Mouse (Mus musculus): Measurements from ENCODE around the gene Tbc1d10a. TPM values are rescaled to one million over a fixed set of nuclear protein-coding genes. Genes with fewer than 3 reads are reported as not detected.
A peak's percentile ranks its signal among the peaks of the same experiment; 100 is the strongest.

The Tbc1d10a gene
- polyA plus RNA-seq, 1 experiment from 2014 or later, result 39.2 TPM

- H3K9me3 ChIP-seq, result no peaks in the 10 kb centered on the region
- H3K4me1 ChIP-seq, result peaks cover 6% of the 10 kb centered on the region; the same call in 1 of the 2 replicates
- no peak overlapping the region for H3K4me2 ChIP-seq
- no peak overlapping the region for H3K9ac ChIP-seq
- 83% methylated on average over 5 of the region's 5 CpGs for WGBS
- no peaks in the 10 kb centered on the region for H3K27me3 ChIP-seq
- no peak overlapping the region for H3K27ac ChIP-seq
- ATAC-seq (ENCODE audit: insufficient number of reproducible peaks, insufficient read depth, low FRiP score, low TSS enrichment, low read depth), result no peak
- H3K36me3 ChIP-seq, result peaks cover 47% of the 10 kb centered on the region
- no peak overlapping the region for H3K4me3 ChIP-seq
Observed at GRCm38 (mm10) chr11:4205097-4205655, 18.6 kb downstream of the Tbc1d10a start.

DNA sequence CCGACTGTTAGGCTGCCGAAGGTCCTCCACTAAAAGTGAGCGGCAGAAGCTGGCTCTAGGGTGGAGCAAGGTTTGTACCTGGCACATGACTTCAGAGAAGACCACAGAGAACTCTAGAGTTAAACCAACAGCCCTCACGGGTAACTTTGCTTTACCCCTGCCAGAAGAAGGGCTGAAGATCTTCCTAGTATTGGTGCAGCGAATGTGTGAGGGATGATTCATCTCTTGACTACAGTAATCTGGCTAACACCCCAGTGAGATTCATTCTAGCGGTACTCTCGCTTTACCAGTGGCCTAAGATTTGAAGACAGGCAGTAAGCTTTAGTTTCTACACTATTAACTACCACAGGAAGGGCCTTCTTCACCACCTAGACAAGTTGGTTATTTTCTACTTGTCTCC lies 19.4 kb downstream of the Tbc1d10a start:
- H3K36me3 ChIP-seq, result peaks cover 55% of the 10 kb centered on the region
- H3K27me3 ChIP-seq, result no peaks in the 10 kb centered on the region
- H3K4me1 ChIP-seq, result peaks cover 6% of the 10 kb centered on the region; the same call in 1 of the 2 replicates
- H3K27ac ChIP-seq, result no peak overlapping the region
- no peak overlapping the region for H3K4me2 ChIP-seq
- ATAC-seq (ENCODE audit: insufficient number of reproducible peaks, insufficient read depth, low FRiP score, low TSS enrichment, low read depth), result no peak
- H3K4me3 ChIP-seq, result no peak overlapping the region
- no peaks in the 10 kb centered on the region for H3K9me3 ChIP-seq
- 91% methylated on average over 7 of the region's 7 CpGs for WGBS
- no peak overlapping the region for H3K9ac ChIP-seq

- H3K36me3 ChIP-seq, result peaks cover 60% of the 10 kb centered on the region
- no peaks in the 10 kb centered on the region for H3K27me3 ChIP-seq
- peaks cover 6% of the 10 kb centered on the region; the same call in 1 of the 2 replicates for H3K4me1 ChIP-seq
- no peak overlapping the region for H3K4me2 ChIP-seq
- H3K9me3 ChIP-seq, result no peaks in the 10 kb centered on the region
- no peak overlapping the region for H3K27ac ChIP-seq
- no peak overlapping the region for H3K9ac ChIP-seq
- no peak for ATAC-seq (ENCODE audit: insufficient number of reproducible peaks, insufficient read depth, low FRiP score, low TSS enrichment, low read depth)
- 74% methylated on average over 6 of the region's 6 CpGs for WGBS
- H3K4me3 ChIP-seq, result no peak overlapping the region
Observed at GRCm38 (mm10) chr11:4206563-4206962, 20.0 kb downstream of the Tbc1d10a start.

DNA sequence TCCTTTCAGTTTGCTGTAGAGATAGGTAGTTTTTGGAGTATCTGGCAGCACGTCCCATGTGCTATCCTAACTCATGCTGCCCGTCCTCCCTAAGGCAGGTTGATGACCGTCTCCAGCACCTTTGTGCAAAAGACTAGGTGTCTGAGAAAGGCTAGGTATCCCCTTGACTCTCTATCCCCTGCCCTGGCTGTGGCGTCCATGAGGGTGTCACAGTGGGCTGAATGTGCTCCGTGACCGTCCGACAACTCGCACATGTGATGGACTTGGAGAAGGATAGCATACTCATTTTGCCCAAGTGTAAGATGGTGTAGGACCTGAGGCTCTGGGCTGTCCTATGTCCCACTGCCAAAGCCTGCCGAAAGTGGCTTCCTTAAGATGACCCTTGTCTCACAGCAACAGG lies 21.1 kb downstream of the Tbc1d10a start:
- Histone ChIP-seq H3K9ac (no peak overlapping the region), H3K4me3 (no peak overlapping the region), H3K4me2 (no peak overlapping the region), H3K4me1 (peaks cover 3% of the 10 kb centered on the region; the same call in 1 of the 2 replicates), H3K27ac (no peak overlapping the region), H3K9me3 (no peaks in the 10 kb centered on the region), H3K36me3 (peaks cover 71% of the 10 kb centered on the region), H3K27me3 (no peaks in the 10 kb centered on the region)
- WGBS, result 88% methylated on average over 9 of the region's 9 CpGs
- no peak for ATAC-seq (ENCODE audit: insufficient number of reproducible peaks, insufficient read depth, low FRiP score, low TSS enrichment, low read depth)

GRCm38 (mm10) chr11:4209556-4209955 lies 23.0 kb downstream of the Tbc1d10a start:
- Histone ChIP-seq H3K36me3 (peaks cover 90% of the 10 kb centered on the region), H3K4me1 (no peaks in the 10 kb centered on the region), H3K9me3 (no peaks in the 10 kb centered on the region), H3K4me3 (no peak overlapping the region), H3K27ac (no peak overlapping the region), H3K4me2 (no peak overlapping the region), H3K27me3 (no peaks in the 10 kb centered on the region), H3K9ac (no peak overlapping the region)
- no peak for ATAC-seq (ENCODE audit: insufficient number of reproducible peaks, insufficient read depth, low FRiP score, low TSS enrichment, low read depth)
- WGBS, result 70% methylated on average over 5 of the region's 5 CpGs

DNA sequence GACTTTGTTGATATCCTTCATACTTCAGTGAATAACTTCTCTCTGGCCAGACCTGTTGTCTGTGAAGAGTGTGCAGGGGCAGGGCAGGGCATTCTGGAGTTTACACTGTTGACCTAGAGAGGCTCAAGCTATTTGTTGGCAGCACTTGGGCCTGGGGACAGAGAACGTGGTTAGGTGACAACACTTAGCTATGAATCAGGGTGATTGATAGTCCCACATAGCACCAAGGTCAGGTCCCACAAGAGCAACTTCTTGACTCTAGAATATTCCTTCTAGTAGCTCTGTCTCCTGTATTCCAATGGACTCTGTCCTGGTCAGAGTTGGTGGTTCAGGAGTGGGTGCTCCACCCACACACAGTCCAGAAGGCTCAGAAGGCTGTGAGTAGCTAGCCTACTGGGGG lies 24.2 kb downstream of the Tbc1d10a start:
- H3K36me3 ChIP-seq, result peaks cover 98% of the 10 kb centered on the region
- ATAC-seq (ENCODE audit: insufficient number of reproducible peaks, insufficient read depth, low FRiP score, low TSS enrichment, low read depth), result no peak
- no peak overlapping the region for H3K4me3 ChIP-seq
- no peaks in the 10 kb centered on the region for H3K27me3 ChIP-seq
- no peaks in the 10 kb centered on the region for H3K4me1 ChIP-seq
- no peak overlapping the region for H3K4me2 ChIP-seq
- no peak overlapping the region for H3K27ac ChIP-seq
- H3K9ac ChIP-seq, result no peak overlapping the region
- WGBS, result 89% methylated on average over 1 of the region's 1 CpGs
- H3K9me3 ChIP-seq, result no peaks in the 10 kb centered on the region

DNA sequence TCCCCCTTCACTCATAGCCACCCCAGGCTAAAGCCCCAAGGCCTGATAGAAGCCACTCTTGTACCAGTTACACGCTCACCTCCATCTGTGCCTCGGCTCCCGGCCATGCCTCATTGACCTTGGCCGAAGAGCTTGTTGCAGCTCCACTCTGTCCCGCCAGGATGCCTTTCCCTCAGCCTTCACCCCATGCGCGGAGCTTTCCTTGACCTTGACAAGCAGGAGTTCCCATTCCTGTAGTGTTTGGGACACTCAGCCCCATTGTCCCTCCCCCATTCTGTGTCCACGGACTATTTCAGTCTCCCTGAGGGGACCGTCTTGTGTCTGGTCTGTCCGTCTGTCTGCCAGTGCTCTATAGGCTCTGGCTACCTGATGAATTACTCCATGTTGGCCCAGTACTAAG lies 26.5 kb downstream of the Tbc1d10a start:
- H3K27me3 ChIP-seq, result peaks cover 8% of the 10 kb centered on the region
- no peak overlapping the region for H3K9ac ChIP-seq
- H3K4me1 ChIP-seq, result 0 out of 2 replicates have a peak, but pooled peaks cover 7% of the 10 kb centered on the region
- peaks cover 80% of the 10 kb centered on the region for H3K36me3 ChIP-seq
- no peak overlapping the region for H3K4me2 ChIP-seq
- no peaks in the 10 kb centered on the region for H3K9me3 ChIP-seq
- no peak overlapping the region for H3K4me3 ChIP-seq
- H3K27ac ChIP-seq, result no peak overlapping the region
- ATAC-seq (ENCODE audit: insufficient number of reproducible peaks, insufficient read depth, low FRiP score, low TSS enrichment, low read depth), result no peak
- 89% methylated on average over 10 of the region's 10 CpGs for WGBS

DNA sequence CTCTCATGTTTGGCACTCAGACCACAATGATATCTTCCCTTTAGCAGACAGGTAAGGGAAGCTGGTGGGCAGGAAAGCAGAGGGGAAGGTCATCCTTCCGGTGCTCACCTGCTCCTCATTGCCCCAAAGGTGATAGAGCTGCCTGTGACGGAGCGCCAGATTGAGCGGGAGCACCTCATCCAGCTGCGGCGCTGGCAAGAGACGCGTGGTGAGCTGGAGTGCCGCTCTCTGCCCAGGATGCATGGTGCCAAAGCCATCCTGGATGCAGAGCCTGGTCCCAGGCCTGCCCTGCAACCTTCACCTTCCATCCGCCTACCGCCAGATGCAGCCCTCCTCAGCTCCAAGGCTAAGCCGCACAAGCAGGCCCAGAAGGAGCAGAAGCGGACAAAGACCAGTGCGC lies 28.0 kb downstream of the Tbc1d10a start:
- ATAC-seq (ENCODE audit: insufficient number of reproducible peaks, insufficient read depth, low FRiP score, low TSS enrichment, low read depth), result no peak
- 92% methylated on average over 14 of the region's 14 CpGs for WGBS
- H3K36me3 ChIP-seq, result peaks cover 66% of the 10 kb centered on the region

GRCm38 (mm10) chr11:4215061-4215460 lies 28.5 kb downstream of the Tbc1d10a start:
- no peak overlapping the region for H3K4me2 ChIP-seq
- H3K9ac ChIP-seq, result no peak overlapping the region
- H3K4me3 ChIP-seq, result no peak overlapping the region
- H3K4me1 ChIP-seq, result peaks cover 20% of the 10 kb centered on the region
- no peak for ATAC-seq (ENCODE audit: insufficient number of reproducible peaks, insufficient read depth, low FRiP score, low TSS enrichment, low read depth)
- H3K9me3 ChIP-seq, result no peaks in the 10 kb centered on the region
- H3K27me3 ChIP-seq, result peaks cover 24% of the 10 kb centered on the region
- H3K36me3 ChIP-seq, result peaks cover 61% of the 10 kb centered on the region
- H3K27ac ChIP-seq, result no peak overlapping the region
- 87% methylated on average over 10 of the region's 10 CpGs for WGBS

More for the DNA sequence above, 28.0 kb downstream of the Tbc1d10a start:
- Histone ChIP-seq H3K27ac (no peak overlapping the region), H3K4me1 (peaks cover 20% of the 10 kb centered on the region), H3K9ac (no peak overlapping the region), H3K4me3 (no peak overlapping the region), H3K9me3 (no peaks in the 10 kb centered on the region), H3K27me3 (peaks cover 22% of the 10 kb centered on the region), H3K4me2 (no peak overlapping the region)

DNA sequence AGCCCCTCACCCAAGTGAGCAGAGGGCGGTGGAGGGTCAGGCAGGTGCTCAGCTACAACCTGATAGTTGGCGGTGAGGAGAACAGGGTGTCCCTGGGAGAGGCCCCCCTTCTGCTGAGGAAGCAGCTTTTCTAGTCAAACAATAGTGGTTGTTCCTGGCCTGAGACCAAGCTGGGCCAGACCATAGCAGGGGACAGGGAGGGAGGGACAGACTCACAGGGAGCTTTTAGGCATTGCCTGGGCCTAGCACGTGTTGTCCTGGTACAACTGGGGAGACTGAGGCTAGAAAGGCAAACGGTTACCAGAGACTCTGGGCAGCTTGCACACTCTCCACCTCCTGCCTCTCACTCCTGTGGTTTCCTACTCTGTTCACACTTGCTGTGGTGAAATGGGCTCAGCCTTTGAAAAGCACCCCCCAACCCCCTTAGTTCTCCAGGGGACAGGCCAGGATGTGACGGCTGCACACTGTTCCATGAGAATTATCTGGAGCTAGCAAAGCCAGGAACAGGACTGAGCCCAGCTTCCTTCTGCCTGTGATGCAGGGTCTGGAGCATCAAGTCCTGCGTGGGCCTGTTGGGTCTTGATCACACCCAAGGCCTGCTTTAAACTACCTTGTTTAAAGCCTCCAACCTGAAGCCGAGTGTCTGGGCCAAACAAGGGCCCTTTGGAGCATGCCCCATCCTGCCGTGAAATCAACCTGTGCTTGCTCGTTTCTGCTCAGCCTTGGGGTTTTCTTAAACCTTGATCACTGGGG lies 29.8 kb downstream of the Tbc1d10a start:
- H3K4me1 ChIP-seq, result peaks cover 20% of the 10 kb centered on the region
- peaks cover 49% of the 10 kb centered on the region for H3K36me3 ChIP-seq
- ATAC-seq (ENCODE audit: insufficient number of reproducible peaks, insufficient read depth, low FRiP score, low TSS enrichment, low read depth), result no peak
- peak overlapping the region; percentile 77 for H3K27ac ChIP-seq
- peaks cover 26% of the 10 kb centered on the region for H3K27me3 ChIP-seq
- no peak overlapping the region for H3K9ac ChIP-seq
- H3K4me2 ChIP-seq, result no peak overlapping the region
- no peaks in the 10 kb centered on the region for H3K9me3 ChIP-seq
- WGBS, result 72% methylated on average over 9 of the region's 9 CpGs
- no peak overlapping the region for H3K4me3 ChIP-seq

- peak; percentile 48 for ATAC-seq (ENCODE audit: insufficient number of reproducible peaks, insufficient read depth, low FRiP score, low TSS enrichment, low read depth)
Observed at GRCm38 (mm10) chr11:4217914-4218629, 31.5 kb downstream of the Tbc1d10a start, which contains the start of gene Castor1. Gene Castor1 (plus strand): TSS chr11:4218225.

More at GRCm38 (mm10) chr11:4217914-4218629, 31.5 kb downstream of the Tbc1d10a start, which contains the start of gene Castor1:
- Histone ChIP-seq H3K9ac (peak within 1 kb of the TSS; percentile 74), H3K27me3 (peaks cover 26% of the 10 kb centered on the region), H3K36me3 (peaks cover 32% of the 10 kb centered on the region), H3K4me2 (peak within 1 kb of the TSS; percentile 94), H3K4me3 (peak within 1 kb of the TSS; percentile 54), H3K27ac (peak within 1 kb of the TSS; percentile 77), H3K9me3 (no peaks in the 10 kb centered on the region), H3K4me1 (peaks cover 20% of the 10 kb centered on the region)
- 2% methylated on average over 56 of the region's 56 CpGs for WGBS

All from embryonic facial prominence, embryonic 13.5 days (tissue).